Mouse (Mus musculus) B cell, adult 2 months (primary cell): ENCODE measurements around the gene Agbl4.

Source experiments
- DNase-seq, 2 experiments: peaks; one replicate each; pipeline ENCODE4 v3.0.0; 2022

The Agbl4 gene

GRCm38 (mm10) chr4:110397618-110398045 lies at the start of gene Agbl4:
TSS of gene Agbl4 (plus strand) at chr4:110397661.
- DNase-seq, result no peak

GRCm38 (mm10) chr4:110350856-110351177 lies 46.6 kb upstream of the Agbl4 start:
- DNase-seq, result no peak

GRCm38 (mm10) chr4:110351178-110352000 lies 46.1 kb upstream of the Agbl4 start, which contains the start of gene Elavl4:
TSS of gene Elavl4 (minus strand) at chr4:110351909.
- peak; percentile 1 for DNase-seq

- DNase-seq, result no peak
Observed at GRCm38 (mm10) chr4:110352001-110352369, 45.5 kb upstream of the Agbl4 start.

GRCm38 (mm10) chr4:110360568-110360967 lies 36.9 kb upstream of the Agbl4 start:
- no peak for DNase-seq

- no peak for DNase-seq
Observed at GRCm38 (mm10) chr4:110396221-110396620, 1.2 kb upstream of the Agbl4 start.

- no peak for DNase-seq
Observed at GRCm38 (mm10) chr4:110420306-110420705, 22.8 kb downstream of the Agbl4 start.

- DNase-seq, result no peak
Observed at GRCm38 (mm10) chr4:110427653-110428052, 30.2 kb downstream of the Agbl4 start.

GRCm38 (mm10) chr4:110494371-110494770 lies 96.9 kb downstream of the Agbl4 start:
- no peak for DNase-seq

GRCm38 (mm10) chr4:110529804-110530203 lies 132.3 kb downstream of the Agbl4 start:
- DNase-seq, result no peak

GRCm38 (mm10) chr4:110549223-110549622 lies 151.8 kb downstream of the Agbl4 start:
- no peak for DNase-seq

- DNase-seq, result no peak
Observed at GRCm38 (mm10) chr4:110597726-110598283, 200.3 kb downstream of the Agbl4 start.

- no peak for DNase-seq
Observed at GRCm38 (mm10) chr4:110641417-110641816, 244.0 kb downstream of the Agbl4 start.

- no peak for DNase-seq
Observed at GRCm38 (mm10) chr4:110662940-110663339, 265.5 kb downstream of the Agbl4 start.

- DNase-seq, result no peak
Observed at GRCm38 (mm10) chr4:110674121-110674520, 276.7 kb downstream of the Agbl4 start.

- DNase-seq, result no peak
Observed at GRCm38 (mm10) chr4:110735141-110735540, 337.7 kb downstream of the Agbl4 start.

- DNase-seq, result no peak
Observed at GRCm38 (mm10) chr4:110757941-110758340, 360.5 kb downstream of the Agbl4 start.

GRCm38 (mm10) chr4:110788596-110788995 lies 391.1 kb downstream of the Agbl4 start:
- DNase-seq, result no peak

GRCm38 (mm10) chr4:110799902-110800301 lies 402.4 kb downstream of the Agbl4 start:
- DNase-seq, result no peak

GRCm38 (mm10) chr4:110810947-110811346 lies 413.5 kb downstream of the Agbl4 start:
- no peak for DNase-seq

- DNase-seq, result no peak
Observed at GRCm38 (mm10) chr4:110832776-110833175, 435.3 kb downstream of the Agbl4 start.

- no peak for DNase-seq
Observed at GRCm38 (mm10) chr4:110879719-110880443, 482.4 kb downstream of the Agbl4 start.

- DNase-seq, result no peak
Observed at GRCm38 (mm10) chr4:110916061-110916460, 518.6 kb downstream of the Agbl4 start.

- DNase-seq, result no peak
Observed at GRCm38 (mm10) chr4:110916565-110916964, 519.1 kb downstream of the Agbl4 start.
